Mouse (Mus musculus) lung, adult 2 months (tissue): Measurements from ENCODE around the gene Stk32c.

Experiments
- CTCF ChIP-seq: fragments of 200-500 bp; IDR thresholded peaks from 2 replicates; pipeline ENCODE4 v1.5.1; 2011; ENCODE audit warnings: mild to moderate bottlenecking, low read length, control low read depth; ENCODE audit not compliant: insufficient read depth
- POLR2A ChIP-seq: fragments of 200-500 bp; IDR thresholded peaks from 2 replicates; pipeline ENCODE4 v1.6.1; 2011; ENCODE audit warnings: low read depth, mild to moderate bottlenecking, control low read depth, low read length, borderline replicate concordance; ENCODE audit errors: extremely low read depth

DNA sequence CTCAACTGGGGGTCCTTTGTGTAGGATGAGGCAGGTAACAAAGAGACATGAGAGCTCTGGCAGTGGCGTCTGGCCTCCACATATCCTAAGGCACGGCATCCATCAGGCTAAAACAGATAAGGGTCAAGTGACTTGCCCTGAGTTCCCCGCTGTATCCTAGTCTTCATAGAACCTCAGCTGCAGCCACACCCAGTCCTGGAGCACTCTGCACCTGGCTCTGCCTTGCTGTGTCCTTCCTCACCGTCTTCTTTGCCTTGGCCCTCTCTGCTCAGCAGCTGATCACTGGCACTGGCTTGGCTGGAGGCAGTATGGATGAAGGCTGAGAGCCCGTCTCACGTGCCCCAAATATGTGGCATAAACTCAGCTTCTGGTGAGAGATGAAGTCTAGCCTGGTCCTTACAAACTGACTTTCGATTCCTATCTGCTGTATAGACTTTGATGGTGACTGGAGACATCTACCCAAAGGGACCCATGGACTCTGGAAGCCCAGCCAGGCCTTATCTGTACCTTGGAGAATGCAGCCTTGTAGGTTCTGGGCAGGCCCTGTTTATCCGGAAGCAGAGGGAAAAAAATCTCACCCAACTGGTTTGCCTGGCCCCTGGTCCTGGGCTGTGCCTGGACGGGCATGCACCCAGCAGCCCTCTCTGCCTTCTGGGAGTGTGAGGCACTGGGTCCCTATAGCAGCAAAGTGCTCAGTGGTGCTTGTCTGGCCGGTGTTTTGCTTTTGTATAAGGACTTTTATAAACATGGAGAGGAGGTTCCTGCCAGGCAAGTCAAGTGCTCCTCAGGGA, 44.8 kb upstream of the Stk32c start:
- no peak for TF ChIP-seq CTCF
- no peak for TF ChIP-seq POLR2A
